Mouse (Mus musculus): ENCODE results near the gene 1110002E22Rik.

DNA sequence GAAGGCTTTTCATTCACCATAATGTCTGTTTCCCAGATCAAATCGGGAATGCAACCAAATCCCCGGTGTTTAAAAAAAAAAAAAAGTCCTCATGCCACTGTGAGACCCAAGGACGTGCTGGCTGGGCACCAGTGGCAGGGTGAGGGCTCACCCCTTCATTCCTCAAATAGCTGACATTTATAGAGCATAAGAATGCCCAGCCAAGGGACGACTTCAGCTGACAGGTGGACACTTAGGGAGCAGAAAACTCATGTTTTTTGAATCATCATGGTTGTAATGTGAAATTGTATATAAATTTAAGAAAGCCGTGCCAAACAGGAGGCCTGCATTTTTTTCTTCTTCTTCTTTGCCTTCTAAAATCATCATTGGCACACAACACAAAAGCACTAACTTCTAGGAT is 40.2 kb downstream of the 1110002E22Rik start:
- TF ChIP-seq CTCF (IDR thresholded peaks at IDR 0.05; ENCODE audit: low read depth) = no peak
- no peak for TF ChIP-seq EP300 (IDR thresholded peaks at IDR 0.05; ENCODE audit: low read depth)
